ENCODE assay signal across 8 mouse cellular contexts in genomic region chrX:7878495-7878894, GRCm38 (mm10). TPM values are rescaled to one million over a fixed set of nuclear protein-coding genes. Genes with fewer than 3 reads are reported as not detected.
DNase-seq lines count a peak whose midpoint lies in the region; ATAC-seq and TF ChIP-seq lines count a peak whose summit lies in the region.

No protein-coding gene starts in this region.

- POLR2A ChIA-PET in Patski (lab: Charles Lee), result no interaction called here

- ATAC-seq in lung, embryonic 16.5 days (ENCODE audit: low read depth), result peak; percentile 24
- ATAC-seq in Patski, result peak; percentile 27
- peak; percentile 29; the same call in 1 of the 2 replicates for ATAC-seq in heart, embryonic 16.5 days (replicated peaks; ENCODE audit: extremely low read depth, insufficient read depth, low FRiP score)
- peak; percentile 18 for ATAC-seq in liver, embryonic 13.5 days (ENCODE audit: low read depth)
- no peak; the same call in 1 of the 2 replicates for ATAC-seq in stomach, postnatal 0 days (ENCODE audit: low FRiP score, low TSS enrichment)

- H3K4me3 ChIP-seq in lung, embryonic 16.5 days (ENCODE audit: low read length), result peak overlapping the region; percentile 55
- peak overlapping the region; percentile 57 for H3K4me3 ChIP-seq in heart, embryonic 16.5 days (ENCODE audit: low read length)
- peak overlapping the region; percentile 59 for H3K4me3 ChIP-seq in liver, embryonic 13.5 days (replicated peaks)
- peak overlapping the region; percentile 37 for H3K4me3 ChIP-seq in stomach, postnatal 0 days (ENCODE audit: low read depth, low read length)

- no peaks in the 10 kb centered on the region for H3K36me3 ChIP-seq in lung, embryonic 16.5 days (ENCODE audit: control insufficient read depth, insufficient read depth, low read length)
- H3K36me3 ChIP-seq in heart, embryonic 16.5 days (ENCODE audit: control insufficient read depth, insufficient read depth), result peaks cover 3% of the 10 kb centered on the region; the same call in 1 of the 2 replicates
- peaks cover 27% of the 10 kb centered on the region for H3K36me3 ChIP-seq in liver, embryonic 13.5 days
- peaks cover 2% of the 10 kb centered on the region; the same call in 1 of the 2 replicates for H3K36me3 ChIP-seq in stomach, postnatal 0 days (ENCODE audit: control insufficient read depth, insufficient read depth, low read length)

- H3K9me3 ChIP-seq in lung, embryonic 16.5 days (ENCODE audit: control insufficient read depth, low read length), result no peaks in the 10 kb centered on the region
- H3K9me3 ChIP-seq in heart, embryonic 16.5 days (replicated peaks; ENCODE audit: control insufficient read depth, low read length), result no peaks in the 10 kb centered on the region
- no peaks in the 10 kb centered on the region for H3K9me3 ChIP-seq in liver, embryonic 13.5 days (replicated peaks)
- H3K9me3 ChIP-seq in stomach, postnatal 0 days (ENCODE audit: control insufficient read depth, low read length), result no peaks in the 10 kb centered on the region

- no peaks in the 10 kb centered on the region for H3K4me1 ChIP-seq in lung, embryonic 16.5 days (replicated peaks; ENCODE audit: control insufficient read depth, insufficient read depth, low read length)
- H3K4me1 ChIP-seq in heart, embryonic 16.5 days (ENCODE audit: control insufficient read depth, insufficient read depth, low read length), result peaks cover 8% of the 10 kb centered on the region
- H3K4me1 ChIP-seq in liver, embryonic 13.5 days (replicated peaks), result peaks cover 24% of the 10 kb centered on the region
- H3K4me1 ChIP-seq in stomach, postnatal 0 days (replicated peaks; ENCODE audit: control insufficient read depth, insufficient read depth), result no peaks in the 10 kb centered on the region

- no peaks in the 10 kb centered on the region for H3K27me3 ChIP-seq in lung, embryonic 16.5 days (ENCODE audit: control insufficient read depth, insufficient read depth, low read depth, low read length)
- peaks cover 6% of the 10 kb centered on the region for H3K27me3 ChIP-seq in Patski
- no peaks in the 10 kb centered on the region for H3K27me3 ChIP-seq in heart, embryonic 16.5 days (ENCODE audit: control insufficient read depth, insufficient read depth, low read length)
- no peaks in the 10 kb centered on the region for H3K27me3 ChIP-seq in liver, embryonic 13.5 days
- no peaks in the 10 kb centered on the region for H3K27me3 ChIP-seq in stomach, postnatal 0 days (ENCODE audit: control insufficient read depth, insufficient read depth, low read length)

- peak overlapping the region; percentile 66 for H3K9ac ChIP-seq in lung, embryonic 16.5 days (ENCODE audit: low read length)
- H3K9ac ChIP-seq in heart, embryonic 16.5 days (ENCODE audit: low read length), result peak overlapping the region; percentile 68
- peak overlapping the region; percentile 68 for H3K9ac ChIP-seq in liver, embryonic 13.5 days
- H3K9ac ChIP-seq in stomach, postnatal 0 days (ENCODE audit: low read length), result peak overlapping the region; percentile 48

- CTCF ChIA-PET in Patski (lab: Charles Lee), result no interaction called here

- DNase-seq in lung, postnatal 10 days, result no peak
- DNase-seq in Patski (ENCODE audit: low read depth, low spot score), result no peak
- DNase-seq in cerebellum, adult 9-10 months, result peak; percentile 67
- no peak for DNase-seq in liver, embryonic 13.5 days
- DNase-seq in stomach, postnatal 0 days (ENCODE audit: low spot score), result peak; percentile 19
- no peak for DNase-seq in testis, postnatal 14 days (ENCODE audit: low spot score)

- no peak for TF ChIP-seq CTCF in Patski (IDR thresholded peaks at IDR 0.05)
- no peak for TF ChIP-seq CTCF in stomach, postnatal 0 days (IDR thresholded peaks at IDR 0.05; ENCODE audit: low read depth)

- in situ Hi-C loops in Patski (cut with MboI; ENCODE audit: low pct_unique_long_range_greater_than_20kb), result no loop called here

- 6% methylated on average over 21 of the region's 21 CpGs for WGBS in lung, embryonic 16.5 days
- WGBS in heart, embryonic 16.5 days, result 11% methylated on average over 21 of the region's 21 CpGs
- 9% methylated on average over 21 of the region's 21 CpGs for WGBS in liver, embryonic 13.5 days (ENCODE audit: insufficient replicate concordance)
- 11% methylated on average over 21 of the region's 21 CpGs for WGBS in stomach, postnatal 0 days

- no peak for TF ChIP-seq EP300 in stomach, postnatal 0 days (optimal IDR thresholded peaks at IDR 0.05)

- H3K4me2 ChIP-seq in lung, embryonic 16.5 days (ENCODE audit: low read depth, low read length), result peak overlapping the region; percentile 83
- H3K4me2 ChIP-seq in heart, embryonic 16.5 days (ENCODE audit: low read depth, low read length), result peak overlapping the region; percentile 78
- H3K4me2 ChIP-seq in liver, embryonic 13.5 days, result peak overlapping the region; percentile 90
- peak overlapping the region; percentile 70 for H3K4me2 ChIP-seq in stomach, postnatal 0 days (replicated peaks; ENCODE audit: low read depth)

- H3K27ac ChIP-seq in lung, embryonic 16.5 days (ENCODE audit: low read length), result no peak overlapping the region
- no peak overlapping the region for H3K27ac ChIP-seq in heart, embryonic 16.5 days (ENCODE audit: low read length)
- no peak overlapping the region for H3K27ac ChIP-seq in liver, embryonic 13.5 days
- H3K27ac ChIP-seq in stomach, postnatal 0 days (replicated peaks), result no peak overlapping the region

RNA-seq across cellular contexts. Expression of gene Pim2, which starts 0.4 kb away (rescaled TPM):
- polyA plus RNA-seq in lung, embryonic 16.5 days (2015; fragmentation: Nextera tagmentation; extraction: Ambion mirVana), result 11.4 and 15.0 TPM in 2 replicates
- polyA plus RNA-seq in Patski (2021), result 11.6 TPM
- polyA plus RNA-seq in heart, embryonic 16.5 days (2015; fragmentation: Nextera tagmentation; extraction: Ambion mirVana), result 6.1 and 6.4 TPM in 2 replicates
- polyA plus RNA-seq in liver, embryonic 13.5 days (2015; fragmentation: Nextera tagmentation; extraction: Ambion mirVana), result 2.8 and 4.3 TPM in 2 replicates
- polyA plus RNA-seq in stomach, postnatal 0 days (2015; fragmentation: Nextera tagmentation; extraction: Ambion mirVana), result 4.8 and 5.0 TPM in 2 replicates

RNA-seq across cellular contexts. Expression of gene Slc35a2, which starts 5.3 kb away (rescaled TPM):
- polyA plus RNA-seq in lung, embryonic 16.5 days (2015; fragmentation: Nextera tagmentation; extraction: Ambion mirVana), result 40.9 and 42.7 TPM in 2 replicates
- polyA plus RNA-seq in Patski (2021), result 52.7 TPM
- 28.9 and 30.5 TPM in 2 replicates for polyA plus RNA-seq in heart, embryonic 16.5 days (2015; fragmentation: Nextera tagmentation; extraction: Ambion mirVana)
- 17.1 and 17.8 TPM in 2 replicates for polyA plus RNA-seq in liver, embryonic 13.5 days (2015; fragmentation: Nextera tagmentation; extraction: Ambion mirVana)
- polyA plus RNA-seq in stomach, postnatal 0 days (2015; fragmentation: Nextera tagmentation; extraction: Ambion mirVana), result 28.7 and 32.5 TPM in 2 replicates

RNA-seq across cellular contexts. Expression of gene Pqbp1, which starts 20.6 kb away (rescaled TPM):
- polyA plus RNA-seq in lung, embryonic 16.5 days (2015; fragmentation: Nextera tagmentation; extraction: Ambion mirVana), result 106 and 119 TPM in 2 replicates
- 71.3 TPM for polyA plus RNA-seq in Patski (2021)
- 74.7 and 82.7 TPM in 2 replicates for polyA plus RNA-seq in heart, embryonic 16.5 days (2015; fragmentation: Nextera tagmentation; extraction: Ambion mirVana)
- 58.2 and 60.3 TPM in 2 replicates for polyA plus RNA-seq in liver, embryonic 13.5 days (2015; fragmentation: Nextera tagmentation; extraction: Ambion mirVana)
- polyA plus RNA-seq in stomach, postnatal 0 days (2015; fragmentation: Nextera tagmentation; extraction: Ambion mirVana), result 60.6 and 62.2 TPM in 2 replicates

RNA-seq across cellular contexts. Expression of gene Timm17b, which starts 20.7 kb away (rescaled TPM):
- 156 and 157 TPM in 2 replicates for polyA plus RNA-seq in lung, embryonic 16.5 days (2015; fragmentation: Nextera tagmentation; extraction: Ambion mirVana)
- 57.1 TPM for polyA plus RNA-seq in Patski (2021)
- 114 and 122 TPM in 2 replicates for polyA plus RNA-seq in heart, embryonic 16.5 days (2015; fragmentation: Nextera tagmentation; extraction: Ambion mirVana)
- polyA plus RNA-seq in liver, embryonic 13.5 days (2015; fragmentation: Nextera tagmentation; extraction: Ambion mirVana), result 96.5 and 97.0 TPM in 2 replicates
- 85.6 and 90.5 TPM in 2 replicates for polyA plus RNA-seq in stomach, postnatal 0 days (2015; fragmentation: Nextera tagmentation; extraction: Ambion mirVana)

RNA-seq across cellular contexts. Expression of gene Gm10491, which starts 29.1 kb away (rescaled TPM):
- polyA plus RNA-seq in lung, embryonic 16.5 days (2015; fragmentation: Nextera tagmentation; extraction: Ambion mirVana), result not detected in 2 replicates
- polyA plus RNA-seq in Patski (2021), result not detected
- not detected in 2 replicates for polyA plus RNA-seq in heart, embryonic 16.5 days (2015; fragmentation: Nextera tagmentation; extraction: Ambion mirVana)
- polyA plus RNA-seq in liver, embryonic 13.5 days (2015; fragmentation: Nextera tagmentation; extraction: Ambion mirVana), result not detected in 2 replicates
- not detected in 2 replicates for polyA plus RNA-seq in stomach, postnatal 0 days (2015; fragmentation: Nextera tagmentation; extraction: Ambion mirVana)

Comparison
In these comparisons a context has a peak if more than half of its experiments do, and no peak if none do; other contexts are left out.
1. DNase-seq: peak in cerebellum, adult 9-10 months (single experiment) and stomach, postnatal 0 days (single experiment); none in lung, postnatal 10 days (single experiment), Patski (single experiment), liver, embryonic 13.5 days (single experiment) and testis, postnatal 14 days (single experiment).
2. Peak in every context shown above with its lines, with median percentiles within 50 percentile points of each other: H3K4me2 ChIP-seq, H3K4me3 ChIP-seq and H3K9ac ChIP-seq.